Mouse (Mus musculus): Measurements from ENCODE around the gene Mbtps1.

The Mbtps1 gene

DNA sequence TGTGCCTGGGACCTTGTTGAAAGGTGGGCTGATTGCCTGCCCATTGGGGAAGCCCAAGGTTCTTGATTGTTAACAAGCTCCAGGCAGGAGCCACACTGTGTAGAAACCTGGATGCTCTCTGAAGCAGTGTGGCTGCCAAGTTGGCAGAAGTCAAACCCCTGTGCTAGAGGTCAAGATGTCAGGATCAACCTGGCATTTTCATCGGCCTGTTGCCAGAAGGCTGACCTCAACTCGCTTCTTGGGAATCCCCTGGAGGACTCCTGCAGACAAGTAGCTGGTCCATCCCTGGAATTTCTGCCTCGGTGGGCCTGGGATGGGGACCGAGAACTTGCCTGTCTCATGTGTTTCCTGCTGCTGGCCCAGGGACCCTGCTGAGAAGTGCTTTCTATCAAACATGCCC, 56.4 kb downstream of the Mbtps1 start:
- no peak for DNase-seq (ENCODE audit: low spot score in 2 of 2)

DNA sequence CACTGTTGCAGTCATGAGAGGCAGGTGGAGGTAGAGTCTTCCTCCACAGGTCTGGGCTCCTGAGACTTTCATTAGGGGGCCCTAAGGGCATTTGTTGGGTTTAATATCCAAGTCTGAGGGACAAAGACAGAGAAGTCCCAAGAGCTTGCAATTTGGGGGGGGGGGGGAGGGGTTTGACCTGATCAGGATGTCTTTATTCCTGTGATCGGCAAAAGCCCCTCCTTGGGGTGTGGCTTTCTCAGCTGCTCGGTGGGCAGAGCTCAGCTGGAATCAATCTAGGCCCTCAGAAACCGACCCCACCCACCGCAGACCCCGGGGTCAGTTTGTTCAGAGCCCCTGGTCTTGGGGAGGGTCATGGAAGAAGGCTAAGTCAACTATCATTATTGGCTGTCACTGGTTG, 56.9 kb downstream of the Mbtps1 start, which contains the start of gene Slc38a8:
Gene Slc38a8, minus strand, starts transcription at position 101 of the 400 bp plus-strand sequence.
- DNase-seq (ENCODE audit: low spot score in 2 of 2): no peak

DNA sequence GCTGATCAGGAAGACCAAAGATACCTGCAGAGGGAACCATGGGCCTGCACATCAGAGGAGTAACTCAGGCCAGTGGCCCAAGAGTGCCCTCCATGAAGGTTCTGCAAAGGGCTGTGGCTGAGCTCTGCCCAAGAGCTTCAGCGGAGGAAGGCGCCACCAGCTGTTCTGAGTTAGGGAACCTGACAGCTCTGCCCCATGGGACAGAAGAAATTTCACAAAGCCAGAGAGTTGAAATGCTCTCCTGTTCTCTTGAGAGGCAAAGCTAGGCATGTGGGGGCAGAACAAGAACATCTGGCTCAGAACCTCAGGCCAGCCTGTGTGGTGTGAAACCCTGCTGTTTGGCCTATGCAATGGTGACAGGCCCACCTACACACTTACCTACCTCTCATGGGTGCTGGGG, 58.7 kb downstream of the Mbtps1 start:
- DNase-seq (ENCODE audit: low spot score in 2 of 2): no peak

DNA sequence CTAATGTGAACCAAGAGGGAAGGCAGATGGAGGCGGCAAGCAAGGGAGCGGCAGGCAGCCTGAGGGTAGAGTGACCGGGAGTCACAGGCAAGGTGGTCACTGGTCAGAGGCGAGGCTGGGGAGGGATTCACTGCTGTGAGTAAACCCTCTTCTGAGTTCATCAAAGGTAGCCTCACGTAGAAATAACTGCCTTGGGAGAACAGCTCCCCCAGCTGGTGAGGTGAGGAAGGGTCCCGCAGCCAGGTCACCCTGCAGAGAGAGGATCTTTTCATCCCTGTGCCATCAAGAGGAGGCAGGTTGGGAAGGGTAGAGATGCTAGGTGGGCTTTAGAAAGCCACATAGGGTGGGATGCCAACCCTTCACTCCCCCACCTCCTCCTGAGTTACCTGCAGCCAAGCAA, 61.7 kb downstream of the Mbtps1 start:
- DNase-seq (ENCODE audit: low spot score in 2 of 2): peak; percentile 21 to 62

DNA sequence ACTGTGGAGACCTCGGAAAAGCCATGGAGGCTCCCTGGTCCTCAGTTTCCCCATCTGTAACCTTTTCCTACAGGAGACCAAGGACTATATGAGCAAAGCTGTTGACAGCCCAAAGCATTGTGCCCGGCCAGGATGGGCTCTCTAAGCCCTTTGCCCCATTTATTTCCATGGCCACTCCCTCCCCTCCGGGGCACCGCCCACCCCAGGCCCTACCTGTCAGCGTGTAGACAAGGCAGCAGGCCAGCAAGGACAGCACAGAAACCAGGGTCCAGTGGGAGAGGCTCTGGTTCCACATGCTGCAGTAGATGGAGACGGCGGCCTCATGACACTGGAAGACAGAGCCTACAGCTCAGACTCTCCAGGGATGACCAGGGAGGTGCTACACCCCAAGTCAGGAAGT, 71.4 kb downstream of the Mbtps1 start:
- no peak for DNase-seq (ENCODE audit: low spot score in 2 of 2)

DNA sequence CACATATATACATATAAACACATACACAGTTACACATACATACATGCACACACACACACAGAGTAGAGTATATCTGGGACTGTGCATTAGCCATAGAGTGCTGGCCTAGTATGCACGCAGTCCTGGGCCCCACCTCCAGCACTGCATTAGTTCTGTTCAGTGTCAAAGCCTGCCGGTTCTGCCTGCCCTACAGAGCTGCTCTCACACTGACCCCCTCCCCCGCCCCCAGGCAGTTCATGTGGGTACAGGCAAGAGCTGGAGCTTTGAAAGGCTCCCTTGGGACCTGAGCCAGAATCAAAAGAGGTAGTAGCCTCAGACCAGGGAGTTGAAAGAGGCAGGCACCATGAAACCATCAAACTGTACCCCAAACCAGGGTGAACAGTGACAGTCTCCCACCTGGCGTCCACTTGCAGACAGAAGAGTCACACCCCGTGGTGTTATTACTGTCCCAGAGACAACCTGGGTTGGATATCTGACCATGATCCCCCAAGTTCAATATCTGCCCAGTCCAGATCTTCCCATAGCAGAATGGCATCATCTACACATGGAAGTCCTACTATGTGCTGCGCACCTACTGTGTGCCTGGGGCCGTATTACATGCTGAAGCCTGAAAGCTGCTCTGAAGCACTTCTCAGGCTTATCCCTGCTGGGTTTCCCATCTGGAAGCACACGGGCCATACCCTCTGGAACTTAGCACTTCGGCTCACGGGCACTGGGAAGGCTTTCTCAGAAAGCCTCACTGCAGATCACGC, 74.2 kb downstream of the Mbtps1 start:
- no peak for DNase-seq (ENCODE audit: low spot score in 2 of 2)

DNA sequence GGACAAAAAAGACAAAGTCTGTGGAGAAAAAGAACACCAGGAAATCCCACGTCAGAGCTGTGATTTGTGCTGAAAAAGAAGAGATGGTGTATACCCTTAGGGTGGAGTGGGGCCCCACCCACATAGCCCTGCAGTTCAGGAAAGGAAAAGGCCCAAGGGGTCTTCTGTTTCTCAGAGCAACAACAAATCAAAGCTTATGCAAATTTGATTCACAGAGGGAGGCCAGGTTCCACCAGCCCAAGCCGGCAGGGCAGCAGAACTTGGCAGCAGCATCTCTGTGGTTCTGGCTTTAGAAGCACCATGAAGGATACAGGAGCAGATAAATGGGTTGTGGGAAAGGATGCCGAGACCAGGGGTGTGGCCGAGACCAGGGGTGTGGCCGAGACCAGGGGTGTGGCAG, 79.9 kb downstream of the Mbtps1 start:
- no peak for DNase-seq (ENCODE audit: low spot score in 2 of 2)

DNA sequence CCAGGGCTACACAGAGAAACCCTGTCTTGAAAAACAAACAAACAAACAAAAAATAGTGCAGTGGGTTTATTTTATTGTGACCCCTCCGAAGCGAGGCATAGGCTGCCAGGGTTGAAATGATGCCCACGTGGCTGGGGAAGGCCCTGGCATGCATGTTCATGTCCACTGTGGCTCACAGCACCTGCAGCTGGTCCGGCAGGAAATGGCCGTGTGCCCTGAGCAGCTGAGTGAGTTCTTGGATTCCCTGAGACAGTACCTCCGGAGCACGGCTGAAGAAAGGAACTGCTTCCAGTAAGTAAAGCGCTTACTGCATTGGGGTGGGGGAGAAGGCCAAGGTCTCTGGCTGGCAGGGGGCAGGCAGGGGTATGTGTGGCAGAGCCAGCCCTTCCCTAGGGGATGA, 90.4 kb downstream of the Mbtps1 start:
- no peak for DNase-seq (ENCODE audit: low spot score in 2 of 2)

DNA sequence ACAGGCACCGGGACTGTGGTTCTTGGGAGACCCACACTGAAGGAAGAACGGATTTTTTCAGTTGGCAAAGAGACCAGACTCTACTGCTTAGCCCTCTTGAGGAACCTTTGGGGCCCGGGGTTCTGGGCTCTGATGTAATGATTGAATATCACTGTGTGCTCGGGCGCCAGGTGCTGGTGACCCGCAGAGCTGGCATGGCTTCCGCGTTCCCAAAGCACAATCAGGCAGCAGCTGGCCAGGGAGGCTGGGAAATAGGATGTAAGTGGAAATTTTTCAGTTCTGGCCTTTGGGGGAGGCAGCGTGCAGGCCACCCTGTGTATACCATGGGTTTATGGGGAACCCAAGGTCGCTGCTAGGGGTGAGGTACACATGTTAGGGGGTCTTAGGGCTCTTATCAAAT, 91.7 kb downstream of the Mbtps1 start:
- no peak for DNase-seq (ENCODE audit: low spot score in 2 of 2)

DNA sequence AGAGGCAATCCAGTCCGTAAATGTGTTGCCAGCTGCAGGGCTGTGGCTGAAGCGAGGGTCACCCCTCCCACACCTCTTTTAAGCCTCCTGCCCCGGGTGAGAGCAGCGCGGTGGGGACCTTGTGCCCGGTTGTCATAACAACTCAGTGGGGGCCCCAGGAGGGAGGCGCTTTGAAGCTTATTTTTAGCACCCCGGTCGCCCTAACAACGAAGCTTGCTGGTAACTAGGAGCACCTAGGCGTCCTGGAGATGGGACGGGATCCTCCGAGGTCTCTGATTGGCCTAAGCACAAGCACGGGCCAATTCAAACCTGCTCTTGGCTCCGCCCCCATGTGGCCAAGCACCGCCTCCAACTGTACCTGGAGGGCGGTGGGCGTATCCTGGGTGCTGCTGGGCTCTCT, 92.4 kb downstream of the Mbtps1 start:
- DNase-seq (ENCODE audit: low spot score in 2 of 2): no peak

DNA sequence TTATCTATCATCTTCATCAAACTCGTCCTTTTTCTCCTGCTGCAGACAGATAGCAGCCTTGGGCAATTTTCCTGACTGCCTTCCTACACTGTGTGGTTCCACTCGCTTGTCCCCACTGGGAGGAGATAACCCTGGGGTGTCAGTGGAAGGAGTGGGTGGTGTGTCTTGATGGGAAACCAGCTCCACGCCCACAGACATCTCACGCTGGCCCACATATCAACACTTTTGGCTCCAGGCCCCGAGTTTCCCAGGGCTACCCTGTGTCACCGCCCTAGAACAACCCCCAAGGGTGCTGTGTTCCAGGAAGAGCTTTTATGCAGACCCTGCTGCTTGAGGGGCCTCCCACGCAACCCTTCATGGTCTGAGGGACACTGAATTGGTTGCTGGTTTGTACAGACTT, 94.8 kb downstream of the Mbtps1 start:
- no peak for DNase-seq (ENCODE audit: low spot score in 2 of 2)

DNA sequence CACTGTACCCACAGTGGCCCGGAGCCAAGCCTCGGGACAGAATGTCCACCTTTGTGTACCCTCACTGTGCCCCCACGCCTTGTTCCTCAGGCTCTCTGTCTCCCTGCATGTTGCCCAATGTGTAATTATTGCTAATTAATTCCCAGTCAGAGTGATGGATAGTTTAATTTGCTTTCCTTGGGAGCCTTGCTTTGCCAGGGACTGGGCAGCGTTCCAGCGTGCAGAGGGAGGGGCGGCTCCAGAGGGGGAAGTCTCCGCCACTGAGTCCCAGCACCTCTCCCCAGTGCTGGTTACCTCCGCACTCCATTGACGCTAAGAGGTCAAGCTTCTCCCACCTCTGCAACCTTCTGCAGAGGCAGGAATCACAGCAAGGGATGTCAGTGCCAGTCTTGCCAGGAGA, 97.2 kb downstream of the Mbtps1 start:
- no peak for DNase-seq (ENCODE audit: low spot score in 2 of 2)

DNA sequence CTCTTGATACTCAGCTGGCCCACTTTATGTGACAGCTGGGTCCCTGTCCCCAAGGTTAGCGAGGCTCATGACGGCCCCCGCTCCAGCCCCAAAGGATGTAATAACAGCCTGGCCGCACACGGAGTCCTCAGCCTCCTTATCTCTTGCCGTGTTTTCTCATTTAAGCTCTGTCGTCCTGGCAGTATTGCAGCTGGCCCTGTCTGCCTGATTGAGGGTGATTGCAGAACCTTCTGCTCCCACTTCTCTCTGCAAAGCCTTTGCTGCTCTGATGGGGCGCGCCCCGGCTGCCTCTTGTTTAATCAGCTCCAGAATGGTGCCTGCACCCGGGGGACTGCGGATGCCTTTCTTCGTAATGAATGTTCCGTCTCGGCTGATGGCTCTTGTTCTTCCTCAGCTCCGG, 98.8 kb downstream of the Mbtps1 start:
- DNase-seq (ENCODE audit: low spot score in 2 of 2): no peak

Data from urinary bladder, adult 18-20 months (tissue).